Mouse (Mus musculus): ENCODE measurements at regions not wholly inside any gene's neighbourhood (a gene's known extent, or its start where the extent isn't known, plus 50 kb on each side); places are given as distances from the start of the nearest gene placed in this dataset. TPM values are rescaled to one million over a fixed set of nuclear protein-coding genes. Genes with fewer than 3 reads are reported as not detected.

DNA sequence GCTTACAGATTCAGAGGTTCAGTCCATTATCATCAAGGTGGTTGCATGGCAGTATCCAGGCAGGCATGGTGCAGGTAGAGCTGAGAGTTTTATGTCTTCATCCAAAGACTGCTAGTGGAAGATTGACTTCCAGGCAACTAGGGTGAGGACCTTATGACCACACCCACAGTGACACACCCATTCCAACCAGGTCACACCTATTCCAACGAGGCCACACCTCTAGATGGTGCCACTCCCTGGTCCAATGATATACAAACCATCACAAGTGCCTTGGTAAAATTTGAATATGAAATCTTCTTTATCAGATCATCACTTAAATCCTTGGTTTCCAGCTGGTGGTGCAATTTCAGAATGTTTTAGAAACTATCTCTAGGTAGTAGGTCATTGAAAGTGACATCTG is 61.1 kb upstream of the Adgra3 start:
- Histone ChIP-seq H3K9me3 (ENCODE audit: control insufficient read depth, low read length) (no peaks in the 10 kb centered on the region), H3K27me3 (ENCODE audit: control insufficient read depth, insufficient read depth, low read length) (no peaks in the 10 kb centered on the region), H3K4me3 (ENCODE audit: insufficient read depth in 1 of 2, low read depth in 2 of 2, low read length in 2 of 2) (no peak overlapping the region), H3K4me1 (replicated peaks; ENCODE audit: control insufficient read depth in 2 of 2, insufficient read depth in 2 of 2, low read length in 1 of 2) (peaks cover 19 to 23% of the 10 kb centered on the region in 2 experiments), H3K4me2 (ENCODE audit: low read depth) (peak overlapping the region; percentile 26; the same call in 1 of the 2 replicates), H3K9ac (replicated peaks) (no peak overlapping the region), H3K36me3 (replicated peaks; ENCODE audit: control insufficient read depth, insufficient read depth, low read depth) (no peaks in the 10 kb centered on the region), H3K27ac (peak overlapping the region; percentile 20; the same call in 1 of the 2 replicates)
- TF ChIP-seq CTCF (IDR thresholded peaks at IDR 0.05; ENCODE audit: low read depth) (no peak), EP300 (IDR thresholded peaks at IDR 0.05; ENCODE audit: low read depth) (no peak)
- no peak for DNase-seq (ENCODE audit: low read depth in 3 of 3, low spot score in 3 of 3)
- ATAC-seq (ENCODE audit: insufficient read depth), result peak; percentile 58; the same call in 1 of the 2 replicates
- 19% methylated on average over 1 of the region's 1 CpGs for WGBS (ENCODE audit: insufficient replicate concordance)

Small RNA genes lying in the stretch of these regions (microRNA-seq; reads per million reads assigned to microRNA genes)
- gene Mir8117, result not detected
